Mouse (Mus musculus) regulatory T cell (primary cell): ENCODE results near the gene Ppp2r5a.

ENCODE experiments used
- in situ Hi-C: fragments of 300-600 bp; cut with MboI, MseI; formaldehyde crosslinking; loops from one replicate; pipeline ENCODE4 v1.15.1; 2025; ENCODE audit warnings: high pct_unique_total_duplicates

Ppp2r5a gene

GRCm38 (mm10) chr1:191418936-191419335, 15.9 kb upstream of the Ppp2r5a start:
- in situ Hi-C loops, result no loop called here

- in situ Hi-C loops, result no loop called here
Measured at GRCm38 (mm10) chr1:191417111-191417510, 14.0 kb upstream of the Ppp2r5a start.

- in situ Hi-C loops, result no loop called here
Measured at GRCm38 (mm10) chr1:191416611-191417010, 13.5 kb upstream of the Ppp2r5a start.

- in situ Hi-C loops, result no loop called here
Measured at GRCm38 (mm10) chr1:191414432-191414831, 11.4 kb upstream of the Ppp2r5a start.

- in situ Hi-C loops, result no loop called here
Measured at GRCm38 (mm10) chr1:191413691-191414415, 10.8 kb upstream of the Ppp2r5a start.

- in situ Hi-C loops, result no loop called here
Measured at GRCm38 (mm10) chr1:191410294-191411036, 7.4 kb upstream of the Ppp2r5a start.

GRCm38 (mm10) chr1:191407246-191407645, 4.2 kb upstream of the Ppp2r5a start:
- in situ Hi-C loops, result no loop called here

GRCm38 (mm10) chr1:191406516-191406915, 3.4 kb upstream of the Ppp2r5a start:
- in situ Hi-C loops, result no loop called here

GRCm38 (mm10) chr1:191404721-191405329, 1.8 kb upstream of the Ppp2r5a start:
- in situ Hi-C loops, result no loop called here

- in situ Hi-C loops, result no loop called here
Measured at GRCm38 (mm10) chr1:191404301-191404700, 1.2 kb upstream of the Ppp2r5a start.

- in situ Hi-C loops, result no loop called here
Measured at GRCm38 (mm10) chr1:191402506-191402905, 566 bp downstream of the Ppp2r5a start.

- in situ Hi-C loops, result no loop called here
Measured at GRCm38 (mm10) chr1:191396897-191397849, 5.9 kb downstream of the Ppp2r5a start.

GRCm38 (mm10) chr1:191396446-191396845, 6.6 kb downstream of the Ppp2r5a start:
- in situ Hi-C loops, result no loop called here

GRCm38 (mm10) chr1:191395871-191396433, 7.1 kb downstream of the Ppp2r5a start:
- in situ Hi-C loops, result no loop called here

- in situ Hi-C loops, result no loop called here
Measured at GRCm38 (mm10) chr1:191395200-191395599, 7.9 kb downstream of the Ppp2r5a start.

- in situ Hi-C loops, result no loop called here
Measured at GRCm38 (mm10) chr1:191394126-191394525, 8.9 kb downstream of the Ppp2r5a start.

- in situ Hi-C loops, result no loop called here
Measured at GRCm38 (mm10) chr1:191393536-191393935, 9.5 kb downstream of the Ppp2r5a start.

- in situ Hi-C loops, result no loop called here
Measured at GRCm38 (mm10) chr1:191391311-191391710, 11.8 kb downstream of the Ppp2r5a start.

- in situ Hi-C loops, result no loop called here
Measured at GRCm38 (mm10) chr1:191384786-191385430, 18.2 kb downstream of the Ppp2r5a start.

GRCm38 (mm10) chr1:191381955-191382736, 20.9 kb downstream of the Ppp2r5a start:
- in situ Hi-C loops, result no loop called here
